Mouse (Mus musculus): Measurements from ENCODE around the gene Shcbp1. TPM values are rescaled to one million over a fixed set of nuclear protein-coding genes. Genes with fewer than 3 reads are reported as not detected.
"Not testable (repeated sequence)": the region's sequence is repeated elsewhere in the genome, so short reads cannot be mapped to it uniquely, and the experiment has no call there.

Gene Shcbp1
- total and polyA plus RNA-seq, 3 experiments, result 0.18 to 0.64 (median 0.44) TPM

DNA sequence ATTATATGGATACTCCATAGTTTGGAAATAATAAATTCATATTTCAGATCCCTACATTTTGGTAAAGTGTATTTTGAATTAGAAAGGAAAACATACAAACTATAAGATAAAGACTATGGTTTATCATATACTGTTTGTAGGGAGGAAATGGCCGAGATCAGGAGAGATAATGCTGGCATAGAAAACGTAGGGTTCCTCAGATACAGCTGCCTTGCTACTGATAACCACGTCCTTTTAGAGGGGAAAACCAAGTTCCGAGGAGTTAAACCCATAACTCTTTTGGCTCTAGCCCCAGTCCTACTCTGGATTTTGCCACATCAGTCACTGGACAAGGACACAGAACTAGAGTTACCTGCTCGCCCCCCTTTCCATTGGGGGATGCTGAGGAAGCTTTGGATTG, 26.3 kb downstream of the Shcbp1 start:
- no peaks in the 10 kb centered on the region for H3K79me2 ChIP-seq (replicated peaks; ENCODE audit: control insufficient read depth, insufficient read depth, low read length)
- H3K27ac ChIP-seq, result no peak overlapping the region
- H3K9ac ChIP-seq (ENCODE audit: low read depth, low read length), result no peak overlapping the region
- 0 out of 2 replicates have a peak, but pooled peaks cover 1% of the 10 kb centered on the region for H3K27me3 ChIP-seq (ENCODE audit: control insufficient read depth, insufficient read depth, low read length)
- TF ChIP-seq POLR2A (IDR thresholded peaks at IDR 0.05; ENCODE audit: insufficient read depth, low read depth, low read length), result no peak
- TF ChIP-seq CTCF (IDR thresholded peaks at IDR 0.05), result no peak
- no peak for TF ChIP-seq EP300 (IDR thresholded peaks at IDR 0.05; ENCODE audit: insufficient read depth, low read depth, low read length)
- intact Hi-C loops (cut with DNase I), result no loop called here
- 70% methylated on average over 5 of the region's 5 CpGs for WGBS
- H3K4me1 ChIP-seq (ENCODE audit: control insufficient read depth, insufficient read depth, low read length), result no peaks in the 10 kb centered on the region
- H3K36me3 ChIP-seq (ENCODE audit: control insufficient read depth, insufficient read depth, low read length), result no peaks in the 10 kb centered on the region
- no peak for DNase-seq
- H3K4me3 ChIP-seq, result no peak overlapping the region

DNA sequence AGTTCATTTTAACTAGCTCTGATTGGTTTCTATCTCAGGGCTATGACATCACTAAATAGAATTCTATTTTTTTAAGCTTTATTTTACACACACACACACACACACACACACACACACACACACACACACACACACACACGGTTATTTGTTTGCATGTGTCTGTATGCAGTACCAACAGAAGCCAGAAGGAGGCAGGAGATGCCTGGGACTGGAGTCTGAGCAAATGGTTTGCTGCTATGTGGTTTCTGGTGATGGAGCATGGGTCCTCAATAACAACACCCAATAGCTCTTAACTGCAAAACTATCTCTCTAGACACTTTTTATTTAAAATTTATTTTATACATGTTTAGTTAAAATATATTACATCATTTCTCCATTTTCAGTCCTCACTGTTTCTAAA, 48.4 kb downstream of the Shcbp1 start:
- Histone ChIP-seq H3K27ac (no peak overlapping the region), H3K27me3 (ENCODE audit: control insufficient read depth, insufficient read depth, low read length) (no peaks in the 10 kb centered on the region), H3K36me3 (ENCODE audit: control insufficient read depth, insufficient read depth, low read length) (no peaks in the 10 kb centered on the region), H3K79me2 (replicated peaks; ENCODE audit: control insufficient read depth, insufficient read depth, low read length) (no peaks in the 10 kb centered on the region), H3K9ac (ENCODE audit: low read depth, low read length) (no peak overlapping the region), H3K4me3 (no peak overlapping the region), H3K4me1 (ENCODE audit: control insufficient read depth, insufficient read depth, low read length) (no peaks in the 10 kb centered on the region)
- no peak for DNase-seq
- no peak for TF ChIP-seq POLR2A (IDR thresholded peaks at IDR 0.05; ENCODE audit: insufficient read depth, low read depth, low read length)
- peak; percentile 29 for TF ChIP-seq CTCF (IDR thresholded peaks at IDR 0.05)
- intact Hi-C loops (cut with DNase I), result no loop called here
- 76% methylated on average over 1 of the region's 1 CpGs for WGBS

DNA sequence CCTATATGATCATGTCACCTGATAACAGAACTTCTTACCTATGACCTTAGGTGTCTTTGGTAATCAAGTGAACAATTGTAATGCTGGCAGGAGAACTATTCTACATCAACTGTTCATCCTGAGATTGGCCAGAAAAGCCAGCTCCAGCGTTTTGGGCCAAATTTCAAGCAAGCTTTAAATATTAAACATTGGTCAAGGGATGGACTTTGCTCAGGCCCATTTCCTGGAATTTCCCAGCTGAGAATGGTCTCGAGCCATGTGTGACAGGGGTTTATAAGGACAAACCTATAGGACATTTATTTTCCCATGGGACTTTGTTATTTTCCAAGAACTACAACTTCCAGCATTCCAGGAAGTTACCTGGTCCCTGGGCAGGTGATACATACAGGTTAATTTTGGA, 63.8 kb downstream of the Shcbp1 start:
- Histone ChIP-seq H3K4me3 (no peak overlapping the region), H3K9ac (ENCODE audit: low read depth, low read length) (no peak overlapping the region), H3K79me2 (replicated peaks; ENCODE audit: control insufficient read depth, insufficient read depth, low read length) (no peaks in the 10 kb centered on the region), H3K36me3 (ENCODE audit: control insufficient read depth, insufficient read depth, low read length) (no peaks in the 10 kb centered on the region), H3K27me3 (ENCODE audit: control insufficient read depth, insufficient read depth, low read length) (no peaks in the 10 kb centered on the region), H3K4me1 (ENCODE audit: control insufficient read depth, insufficient read depth, low read length) (no peaks in the 10 kb centered on the region), H3K27ac (no peak overlapping the region)
- intact Hi-C loops (cut with DNase I), result no loop called here
- no peak for TF ChIP-seq CTCF (IDR thresholded peaks at IDR 0.05)
- no peak for TF ChIP-seq POLR2A (IDR thresholded peaks at IDR 0.05; ENCODE audit: insufficient read depth, low read depth, low read length)
- DNase-seq, result no peak
- WGBS, result 41% methylated on average over 2 of the region's 2 CpGs

GRCm38 (mm10) chr8:4708346-4708745, 71.0 kb downstream of the Shcbp1 start:
- H3K27me3 ChIP-seq (ENCODE audit: control insufficient read depth, insufficient read depth, low read length), result not testable (repeated sequence)

DNA sequence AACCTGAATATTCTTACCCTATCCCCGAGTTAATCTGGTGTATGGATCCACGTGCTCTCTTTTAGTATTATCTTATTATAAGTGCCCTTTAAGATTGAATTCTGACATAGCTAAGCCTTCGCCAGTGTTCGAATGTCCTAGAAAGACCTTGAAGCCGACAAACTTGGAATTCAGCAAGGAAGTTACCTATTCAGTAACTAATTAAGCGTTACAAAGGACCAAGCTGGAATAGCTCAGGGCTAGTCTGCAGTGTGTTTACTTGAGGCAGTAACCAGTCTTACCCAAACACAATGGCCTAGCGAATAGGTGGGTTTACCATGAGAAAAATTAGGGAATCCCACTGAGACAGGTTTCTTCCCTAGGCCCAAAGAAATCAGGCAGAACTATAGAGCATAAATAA, 71.5 kb downstream of the Shcbp1 start:
- H3K9ac ChIP-seq (ENCODE audit: low read depth, low read length); H3K36me3 ChIP-seq (ENCODE audit: control insufficient read depth, insufficient read depth, low read length); H3K79me2 ChIP-seq (replicated peaks; ENCODE audit: control insufficient read depth, insufficient read depth, low read length); H3K27ac ChIP-seq; H3K4me1 ChIP-seq (ENCODE audit: control insufficient read depth, insufficient read depth, low read length); DNase-seq; H3K4me3 ChIP-seq; H3K27me3 ChIP-seq (ENCODE audit: control insufficient read depth, insufficient read depth, low read length); intact Hi-C loops (cut with DNase I): not testable (repeated sequence)
- WGBS, result 73% methylated on average over 7 of the region's 7 CpGs

More at GRCm38 (mm10) chr8:4708346-4708745, 71.0 kb downstream of the Shcbp1 start:
- H3K79me2 ChIP-seq (replicated peaks; ENCODE audit: control insufficient read depth, insufficient read depth, low read length); H3K36me3 ChIP-seq (ENCODE audit: control insufficient read depth, insufficient read depth, low read length); H3K4me1 ChIP-seq (ENCODE audit: control insufficient read depth, insufficient read depth, low read length); DNase-seq; H3K27ac ChIP-seq; H3K4me3 ChIP-seq; intact Hi-C loops (cut with DNase I); H3K9ac ChIP-seq (ENCODE audit: low read depth, low read length): not testable (repeated sequence)
- 68% methylated on average over 5 of the region's 5 CpGs for WGBS

DNA sequence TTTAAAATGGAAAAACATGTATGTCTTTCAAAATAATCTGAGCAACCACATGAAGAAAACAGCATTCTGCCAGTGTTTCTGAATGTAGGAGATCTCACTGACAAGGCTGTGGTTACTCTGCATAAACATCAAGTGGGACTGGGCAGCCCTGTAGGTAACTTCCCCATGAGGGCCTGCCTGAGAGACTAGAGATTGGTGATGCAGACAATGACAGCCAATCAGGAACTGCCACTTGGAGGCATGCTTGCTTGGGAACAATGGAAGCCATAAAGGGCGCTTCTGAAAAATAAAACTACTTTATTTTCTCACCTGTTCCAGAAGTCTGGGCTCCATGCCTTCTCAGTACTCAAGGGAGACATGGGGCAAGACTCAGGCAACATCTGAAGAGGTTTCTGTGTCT, 87.7 kb downstream of the Shcbp1 start:
- no peaks in the 10 kb centered on the region for H3K79me2 ChIP-seq (replicated peaks; ENCODE audit: control insufficient read depth, insufficient read depth, low read length)
- 39% methylated on average over 1 of the region's 1 CpGs for WGBS

More for the DNA sequence above, 87.7 kb downstream of the Shcbp1 start:
- H3K4me1 ChIP-seq (ENCODE audit: control insufficient read depth, insufficient read depth, low read length), result no peaks in the 10 kb centered on the region
- H3K27ac ChIP-seq, result no peak overlapping the region
- H3K4me3 ChIP-seq, result no peak overlapping the region
- TF ChIP-seq CTCF (IDR thresholded peaks at IDR 0.05), result no peak
- TF ChIP-seq EP300 (IDR thresholded peaks at IDR 0.05; ENCODE audit: insufficient read depth, low read depth, low read length), result no peak
- no peak for TF ChIP-seq POLR2A (IDR thresholded peaks at IDR 0.05; ENCODE audit: insufficient read depth, low read depth, low read length)
- no peak for DNase-seq
- H3K36me3 ChIP-seq (ENCODE audit: control insufficient read depth, insufficient read depth, low read length), result no peaks in the 10 kb centered on the region
- H3K27me3 ChIP-seq (ENCODE audit: control insufficient read depth, insufficient read depth, low read length), result no peaks in the 10 kb centered on the region
- no peak overlapping the region for H3K9ac ChIP-seq (ENCODE audit: low read depth, low read length)
- intact Hi-C loops (cut with DNase I), result no loop called here

Other genes with a start within 250 kb of the Shcbp1 start
- 10 to 100 TPM in 1 of 2 experiments, 1 to 10 TPM in 1; 6.8 to 10.0 TPM for gene Zfp958, start 166.4 kb downstream of the Shcbp1 start, total RNA-seq (2021)
- 0.94 and 3.1 TPM in 2 replicates for gene Zfp958, start 166.4 kb downstream of the Shcbp1 start, polyA plus RNA-seq (2012; rRNA removed)